Mouse (Mus musculus) neural tube, embryonic 14.5 days (tissue): ENCODE measurements around the gene Engase. TPM values are rescaled to one million over a fixed set of nuclear protein-coding genes. Genes with fewer than 3 reads are reported as not detected.

Source experiments
- ATAC-seq: fragments of 200-750 bp; cut with Nextera tagmentation; 2 replicates; pipeline ENCODE4 v1.8.0; 2017; ENCODE audit warnings: low read depth, mild to moderate bottlenecking, moderate TSS enrichment, moderate library complexity
- H3K27ac ChIP-seq: fragments of 300-500 bp; sonication (generic); 2 replicates; pipeline ENCODE4 v1.5.1; 2014; ENCODE audit warnings: low read depth, mild to moderate bottlenecking, control low read depth, low read length, moderate library complexity, mixed read lengths
- H3K27me3 ChIP-seq: fragments of 300-500 bp; sonication (generic); 2 replicates; pipeline ENCODE4 v1.6.1; 2014; ENCODE audit warnings: low read length; ENCODE audit not compliant: control insufficient read depth, insufficient read depth
- H3K36me3 ChIP-seq: fragments of 300-500 bp; sonication (generic); 2 replicates; pipeline ENCODE4 v1.6.1; 2014; ENCODE audit warnings: low read length, mixed read lengths; ENCODE audit not compliant: control insufficient read depth, insufficient read depth
- H3K4me1 ChIP-seq: fragments of 300-500 bp; sonication (generic); 2 replicates; pipeline ENCODE4 v1.6.1; 2014; ENCODE audit warnings: low read length; ENCODE audit not compliant: control insufficient read depth, insufficient read depth
- H3K4me2 ChIP-seq: fragments of 300-500 bp; sonication (generic); 2 replicates; pipeline ENCODE4 v1.6.1; 2014; ENCODE audit warnings: mild to moderate bottlenecking, low read depth, low read length, control low read depth
- H3K4me3 ChIP-seq: fragments of 300-500 bp; sonication (generic); 2 replicates; pipeline ENCODE4 v1.5.1; 2014; ENCODE audit warnings: low read depth, low read length, control low read depth, mixed read lengths
- H3K9ac ChIP-seq: fragments of 300-500 bp; sonication (generic); replicated peaks from 2 replicates; pipeline ENCODE4 v1.6.1; 2014; ENCODE audit warnings: low read depth, mild to moderate bottlenecking, control low read depth, low read length, mixed read lengths
- H3K9me3 ChIP-seq: fragments of 300-500 bp; sonication (generic); 2 replicates; pipeline ENCODE4 v1.6.1; 2016; ENCODE audit warnings: low read length; ENCODE audit not compliant: control insufficient read depth
- WGBS: fragments of 180-500 bp; shearing (Covaris S2); extraction: QIAGEN DNeasy Blood & Tissue Kit; methylation state at CpG from one replicate; pipeline ENCODE4 v1.1.7; 2014; 5-methylcytosine and 5-hydroxymethylcytosine counted together
- polyA plus RNA-seq: library from polyadenylated mRNA; unstranded; fragments of >200 nt; fragmentation: Nextera tagmentation; extraction: Ambion mirVana; gene quantifications from 2 replicates; pipeline ENCODE4 v1.2.1, GENCODE M21; 2014

Engase gene
- polyA plus RNA-seq, 1 experiment from 2014 or later = 6.0 TPM

- no peak overlapping the region for H3K4me2 ChIP-seq
- no peak overlapping the region for H3K4me3 ChIP-seq
- no peak overlapping the region for H3K9ac ChIP-seq
- 65% methylated on average over 2 of the region's 2 CpGs for WGBS
- no peaks in the 10 kb centered on the region for H3K27me3 ChIP-seq
- H3K36me3 ChIP-seq = no peaks in the 10 kb centered on the region
- H3K4me1 ChIP-seq = peaks cover 20% of the 10 kb centered on the region
- ATAC-seq = no peak
- no peak overlapping the region for H3K27ac ChIP-seq
- H3K9me3 ChIP-seq = no peaks in the 10 kb centered on the region
Observed at GRCm38 (mm10) chr11:118520932-118521331, 44.3 kb downstream of the Engase start.

- Histone ChIP-seq H3K4me3 (no peak overlapping the region), H3K27me3 (no peaks in the 10 kb centered on the region), H3K27ac (no peak overlapping the region), H3K36me3 (no peaks in the 10 kb centered on the region), H3K4me2 (no peak overlapping the region), H3K9me3 (no peaks in the 10 kb centered on the region), H3K4me1 (peaks cover 33% of the 10 kb centered on the region), H3K9ac (no peak overlapping the region)
- ATAC-seq = no peak
- WGBS = 77% methylated on average over 4 of the region's 4 CpGs
Observed at GRCm38 (mm10) chr11:118523496-118524145, 47.0 kb downstream of the Engase start.

- peak overlapping the region; percentile 80 for H3K27ac ChIP-seq
- ATAC-seq = peak; percentile 63
- peaks cover 40% of the 10 kb centered on the region for H3K4me1 ChIP-seq
- 14% methylated on average over 11 of the region's 11 CpGs for WGBS
- no peak overlapping the region for H3K9ac ChIP-seq
- H3K4me2 ChIP-seq = no peak overlapping the region
- no peaks in the 10 kb centered on the region for H3K9me3 ChIP-seq
- no peaks in the 10 kb centered on the region for H3K27me3 ChIP-seq
- H3K4me3 ChIP-seq = no peak overlapping the region
- no peaks in the 10 kb centered on the region for H3K36me3 ChIP-seq
Observed at GRCm38 (mm10) chr11:118525059-118525458, 48.4 kb downstream of the Engase start.

- no peaks in the 10 kb centered on the region for H3K9me3 ChIP-seq
- H3K4me3 ChIP-seq = no peak overlapping the region
- no peak overlapping the region for H3K27ac ChIP-seq
- no peak overlapping the region for H3K9ac ChIP-seq
- H3K36me3 ChIP-seq = no peaks in the 10 kb centered on the region
- WGBS = 85% methylated on average over 9 of the region's 9 CpGs
- no peak for ATAC-seq
- H3K4me2 ChIP-seq = no peak overlapping the region
- H3K27me3 ChIP-seq = no peaks in the 10 kb centered on the region
- peaks cover 43% of the 10 kb centered on the region for H3K4me1 ChIP-seq
Observed at GRCm38 (mm10) chr11:118528761-118529160, 52.1 kb downstream of the Engase start.

GRCm38 (mm10) chr11:118530313-118530712 is 53.7 kb downstream of the Engase start:
- no peaks in the 10 kb centered on the region for H3K9me3 ChIP-seq
- no peak overlapping the region for H3K4me3 ChIP-seq
- H3K9ac ChIP-seq = no peak overlapping the region
- 62% methylated on average over 8 of the region's 8 CpGs for WGBS
- peaks cover 34% of the 10 kb centered on the region for H3K4me1 ChIP-seq
- no peaks in the 10 kb centered on the region for H3K36me3 ChIP-seq
- no peaks in the 10 kb centered on the region for H3K27me3 ChIP-seq
- ATAC-seq = no peak
- H3K4me2 ChIP-seq = no peak overlapping the region
- peak overlapping the region; percentile 57 for H3K27ac ChIP-seq

GRCm38 (mm10) chr11:118534382-118535092 is 57.9 kb downstream of the Engase start:
- ATAC-seq = peak; percentile 54; the same call in 1 of the 2 replicates
- WGBS = 33% methylated on average over 18 of the region's 18 CpGs
- Histone ChIP-seq H3K9ac (no peak overlapping the region; the same call in 1 of the 2 replicates), H3K9me3 (no peaks in the 10 kb centered on the region), H3K27ac (no peak overlapping the region), H3K36me3 (no peaks in the 10 kb centered on the region), H3K4me2 (no peak overlapping the region), H3K4me3 (no peak overlapping the region), H3K27me3 (no peaks in the 10 kb centered on the region), H3K4me1 (peaks cover 13% of the 10 kb centered on the region)

GRCm38 (mm10) chr11:118538008-118538407 is 61.4 kb downstream of the Engase start:
- Histone ChIP-seq H3K27me3 (no peaks in the 10 kb centered on the region), H3K27ac (peak overlapping the region; percentile 18; the same call in 1 of the 2 replicates), H3K9ac (no peak overlapping the region), H3K4me1 (peaks cover 10% of the 10 kb centered on the region; the same call in 1 of the 2 replicates), H3K36me3 (no peaks in the 10 kb centered on the region), H3K4me3 (no peak overlapping the region), H3K9me3 (no peaks in the 10 kb centered on the region), H3K4me2 (no peak overlapping the region)
- 72% methylated on average over 11 of the region's 11 CpGs for WGBS
- no peak for ATAC-seq

Other genes starting within 250 kb of the Engase start
- 16.0 and 17.7 TPM in 2 replicates for gene Cyth1, start 228.2 kb upstream of the Engase start, polyA plus RNA-seq
- gene Usp36, start 186.6 kb upstream of the Engase start, polyA plus RNA-seq = 14.5 and 15.2 TPM in 2 replicates
- gene Cep295nl, start 134.3 kb upstream of the Engase start, polyA plus RNA-seq = 0.31 TPM in 1 of 2 replicates, not detected in the other
- 91.4 and 94.6 TPM in 2 replicates for gene Timp2, start 121.1 kb upstream of the Engase start, polyA plus RNA-seq
- 1.9 and 4.0 TPM in 2 replicates for gene Lgals3bp, start 74.7 kb upstream of the Engase start, polyA plus RNA-seq
- gene Cant1, start 57.7 kb upstream of the Engase start, polyA plus RNA-seq = 21.2 and 27.0 TPM in 2 replicates
- 3.3 and 6.2 TPM in 2 replicates for gene C1qtnf1, start 48.6 kb upstream of the Engase start, polyA plus RNA-seq